Mouse (Mus musculus) layer of hippocampus, adult 18-20 months (tissue): Measurements from ENCODE around the gene Nme8. TPM values are rescaled to one million over a fixed set of nuclear protein-coding genes. Genes with fewer than 3 reads are reported as not detected.

Experiments used
- DNase-seq, 2 experiments: peaks; one replicate each; pipeline ENCODE4 v3.0.0; 2022; ENCODE audit warnings: low spot score in 2 of 2
- long read RNA-seq: library from polyadenylated mRNA; stranded (forward); transcript quantifications from one replicate; pipeline ENCODE4 v2.0.0, GENCODE M21; 2021
- total RNA-seq, 2 experiments: library from RNA; stranded (reverse); gene quantifications; 2 replicates each; pipeline ENCODE4 v1.2.3; 2021

Nme8 gene
- not detected for total RNA-seq
- long read RNA-seq = 0 reads

- no peak for DNase-seq
Observed at GRCm38 (mm10) chr13:19697790-19698189, at the start of gene Nme8. Gene Nme8 (minus strand): TSS chr13:19697794.

GRCm38 (mm10) chr13:19745741-19746140 is 48.1 kb upstream of the Nme8 start:
- DNase-seq = no peak

GRCm38 (mm10) chr13:19744536-19744935 is 46.9 kb upstream of the Nme8 start:
- peak in 1 of 2 experiments; percentile 5 for DNase-seq

- DNase-seq = peak in 1 of 2 experiments; percentile 14
Observed at GRCm38 (mm10) chr13:19734597-19734996, 37.0 kb upstream of the Nme8 start.

GRCm38 (mm10) chr13:19730826-19731225 is 33.2 kb upstream of the Nme8 start:
- DNase-seq = no peak

GRCm38 (mm10) chr13:19718954-19719353 is 21.4 kb upstream of the Nme8 start:
- no peak for DNase-seq

- no peak for DNase-seq
Observed at GRCm38 (mm10) chr13:19717201-19717600, 19.6 kb upstream of the Nme8 start.

- no peak for DNase-seq
Observed at GRCm38 (mm10) chr13:19703806-19704205, 6.2 kb upstream of the Nme8 start.

- DNase-seq = peak; percentile 41 to 83
Observed at GRCm38 (mm10) chr13:19701443-19702078, 4.0 kb upstream of the Nme8 start.

GRCm38 (mm10) chr13:19700733-19701442 is 3.3 kb upstream of the Nme8 start:
- peak in 1 of 2 experiments; percentile 33 for DNase-seq

- DNase-seq = peak in 1 of 2 experiments; percentile 35
Observed at GRCm38 (mm10) chr13:19698524-19699173, 1.1 kb upstream of the Nme8 start.

- DNase-seq = no peak
Observed at GRCm38 (mm10) chr13:19690417-19690816, 7.2 kb downstream of the Nme8 start.

GRCm38 (mm10) chr13:19689971-19690370 is 7.6 kb downstream of the Nme8 start:
- no peak for DNase-seq

GRCm38 (mm10) chr13:19684007-19684406 is 13.6 kb downstream of the Nme8 start:
- peak; percentile 15 to 80 for DNase-seq

GRCm38 (mm10) chr13:19682879-19683640 is 14.5 kb downstream of the Nme8 start:
- peak in 1 of 2 experiments; percentile 25 for DNase-seq

- DNase-seq = no peak
Observed at GRCm38 (mm10) chr13:19674601-19675000, 23.0 kb downstream of the Nme8 start.

GRCm38 (mm10) chr13:19674025-19674424 is 23.6 kb downstream of the Nme8 start:
- DNase-seq = no peak

GRCm38 (mm10) chr13:19668355-19669140 is 29.0 kb downstream of the Nme8 start:
- no peak for DNase-seq

- DNase-seq = no peak
Observed at GRCm38 (mm10) chr13:19652405-19652804, 45.2 kb downstream of the Nme8 start.

- no peak for DNase-seq
Observed at GRCm38 (mm10) chr13:19649824-19650223, 47.8 kb downstream of the Nme8 start.

GRCm38 (mm10) chr13:19644225-19644624 is 53.4 kb downstream of the Nme8 start:
- DNase-seq = peak in 1 of 2 experiments; percentile 23
